Mouse (Mus musculus): ENCODE data around the gene Slc35a2.
"Not testable (repeated sequence)": the region's sequence is repeated elsewhere in the genome, so short reads cannot be mapped to it uniquely, and the experiment has no call there.

Gene Slc35a2

GRCm38 (mm10) chrX:7907735-7908134 lies 23.9 kb downstream of the Slc35a2 start, which contains the start of gene Gm10491:
TSS of gene Gm10491 (minus strand) at chrX:7907835.
- DNase-seq (ENCODE audit: low spot score): no peak

- not testable (repeated sequence) for DNase-seq (ENCODE audit: low spot score)
Measured at GRCm38 (mm10) chrX:7909242-7909641, 25.4 kb downstream of the Slc35a2 start, which contains the start of gene Gm10490. TSS of gene Gm10490 (plus strand) at chrX:7909542.

GRCm38 (mm10) chrX:7910473-7910872 lies 26.6 kb downstream of the Slc35a2 start:
- DNase-seq (ENCODE audit: low spot score): no peak

- DNase-seq (ENCODE audit: low spot score): not testable (repeated sequence)
Measured at GRCm38 (mm10) chrX:7915669-7916068, 31.8 kb downstream of the Slc35a2 start.

- not testable (repeated sequence) for DNase-seq (ENCODE audit: low spot score)
Measured at GRCm38 (mm10) chrX:7917960-7918359, 34.1 kb downstream of the Slc35a2 start.

GRCm38 (mm10) chrX:7919601-7920383 lies 36.0 kb downstream of the Slc35a2 start, which contains the start of gene Pcsk1n:
TSS of gene Pcsk1n (plus strand) at chrX:7919822.
- DNase-seq (ENCODE audit: low spot score): peak; percentile 56

- DNase-seq (ENCODE audit: low spot score): peak; percentile 33
Measured at GRCm38 (mm10) chrX:7922032-7922431, 38.2 kb downstream of the Slc35a2 start.

GRCm38 (mm10) chrX:7926266-7926665 lies 42.4 kb downstream of the Slc35a2 start:
- DNase-seq (ENCODE audit: low spot score): no peak

GRCm38 (mm10) chrX:7927116-7927515 lies 43.3 kb downstream of the Slc35a2 start:
- no peak for DNase-seq (ENCODE audit: low spot score)

- DNase-seq (ENCODE audit: low spot score): no peak
Measured at GRCm38 (mm10) chrX:7928270-7928790, 44.5 kb downstream of the Slc35a2 start, which contains the start of gene Eras. TSS of gene Eras (minus strand) at chrX:7928607.

- peak; percentile 11 for DNase-seq (ENCODE audit: low spot score)
Measured at GRCm38 (mm10) chrX:7936874-7937273, 53.0 kb downstream of the Slc35a2 start.

GRCm38 (mm10) chrX:7937667-7938066 lies 53.8 kb downstream of the Slc35a2 start:
- no peak for DNase-seq (ENCODE audit: low spot score)
